Mouse (Mus musculus): ENCODE data around the gene Krt23. TPM values are rescaled to one million over a fixed set of nuclear protein-coding genes. Genes with fewer than 3 reads are reported as not detected.

Krt23 gene
- total RNA-seq, 2 experiments from 2014 or later, result not detected

- no peak for DNase-seq (ENCODE audit: low spot score)
Measured at GRCm38 (mm10) chr11:99454044-99454443, 38.9 kb downstream of the Krt23 start.

DNA sequence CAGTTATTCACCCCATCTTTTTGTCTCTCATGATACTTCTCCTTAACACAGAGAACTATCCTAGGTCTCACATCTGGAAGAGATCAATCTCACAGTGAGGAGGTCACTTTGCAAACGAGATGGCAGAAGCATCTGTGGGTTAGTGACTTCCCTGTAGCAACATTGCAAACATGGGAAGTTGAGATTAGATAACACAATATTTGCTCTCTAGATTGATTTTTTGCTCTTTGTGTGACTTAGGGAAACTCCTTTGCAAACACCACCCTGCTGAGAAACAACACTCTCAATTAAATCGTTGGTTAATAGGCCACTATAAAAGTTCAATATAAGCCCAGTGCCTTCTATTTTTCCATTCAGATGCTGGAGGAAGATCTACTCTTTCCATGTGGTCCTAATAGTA, 44.2 kb downstream of the Krt23 start:
- DNase-seq (ENCODE audit: low spot score), result no peak

DNA sequence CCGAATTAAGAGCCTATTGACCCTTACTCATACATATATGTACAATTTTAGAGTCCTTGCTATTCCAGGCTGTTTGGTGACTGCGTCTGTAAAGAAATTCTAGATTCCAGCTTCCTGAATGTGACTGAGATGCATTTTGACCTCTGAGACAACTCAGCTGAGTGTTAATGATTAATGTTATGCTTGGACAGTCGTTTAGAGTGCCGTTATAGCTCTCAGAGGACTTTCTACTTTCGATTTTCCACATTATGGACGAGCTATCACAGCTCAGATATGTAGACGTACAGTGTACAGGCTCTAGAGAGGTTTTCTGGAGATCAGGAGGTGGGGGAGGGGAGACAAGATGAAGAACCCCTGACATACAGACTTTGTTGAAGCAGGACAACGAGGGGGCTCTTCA, 51.7 kb downstream of the Krt23 start:
- no peak for DNase-seq (ENCODE audit: low spot score)

GRCm38 (mm10) chr11:99439465-99439864, 53.5 kb downstream of the Krt23 start:
- no peak for DNase-seq (ENCODE audit: low spot score)

GRCm38 (mm10) chr11:99437972-99438371, 55.0 kb downstream of the Krt23 start, which contains the start of gene Krt20:
TSS of gene Krt20 (minus strand) at chr11:99438150.
- no peak for DNase-seq (ENCODE audit: low spot score)

GRCm38 (mm10) chr11:99436625-99437024, 56.3 kb downstream of the Krt23 start:
- no peak for DNase-seq (ENCODE audit: low spot score)

GRCm38 (mm10) chr11:99430670-99431069, 62.3 kb downstream of the Krt23 start:
- no peak for DNase-seq (ENCODE audit: low spot score)

Other genes with a start within 250 kb of the Krt23 start
- 1 to 10 TPM; 2.4 TPM for gene Krt222, start 249.1 kb downstream of the Krt23 start, total RNA-seq (2021)
- gene Krt24, start 207.9 kb downstream of the Krt23 start, total RNA-seq (2021), result not detected
- gene Krt25, start 170.2 kb downstream of the Krt23 start, total RNA-seq (2021), result under 1 TPM in 1 of 2 experiments, not detected in 1; 0.18 TPM
- not detected for gene Krt26, start 155.2 kb downstream of the Krt23 start, total RNA-seq (2021)
- gene Krt27, start 142.0 kb downstream of the Krt23 start, total RNA-seq (2021), result not detected
- not detected for gene Krt28, start 118.2 kb downstream of the Krt23 start, total RNA-seq (2021)
- 1 to 10 TPM; 2.6 to 3.1 TPM for gene Krt10, start 103.8 kb downstream of the Krt23 start, total RNA-seq (2021)
- gene Krt12, start 70.9 kb downstream of the Krt23 start, total RNA-seq (2021), result not detected
- under 1 TPM in 1 of 2 experiments, not detected in 1; 0.14 TPM for gene Krt20, start 55.0 kb downstream of the Krt23 start, total RNA-seq (2021)
- gene Krt39, start 28.2 kb upstream of the Krt23 start, total RNA-seq (2021), result not detected
- not detected for gene Krt40, start 50.0 kb upstream of the Krt23 start, total RNA-seq (2021)
- under 1 TPM in 1 of 2 experiments, not detected in 1; 0.32 TPM for gene Krtap3-3, start 57.7 kb upstream of the Krt23 start, total RNA-seq (2021)
- not detected for gene Krtap3-2, start 63.7 kb upstream of the Krt23 start, total RNA-seq (2021)
- not detected for gene Gm11939, start 66.3 kb upstream of the Krt23 start, total RNA-seq (2021)
- gene Krtap3-1, start 73.5 kb upstream of the Krt23 start, total RNA-seq (2021), result not detected
- not detected for gene Krtap1-5, start 87.9 kb upstream of the Krt23 start, total RNA-seq (2021)
- gene Krtap1-4, start 90.5 kb upstream of the Krt23 start, total RNA-seq (2021), result not detected
- gene Krtap1-3, start 98.2 kb upstream of the Krt23 start, total RNA-seq (2021), result not detected
- gene Krtap9-3, start 105.0 kb upstream of the Krt23 start, total RNA-seq (2021), result not detected
- not detected for gene Gm11938, start 110.2 kb upstream of the Krt23 start, total RNA-seq (2021)
- gene Gm11937, start 117.1 kb upstream of the Krt23 start, total RNA-seq (2021), result not detected
- gene Krtap2-4, start 121.7 kb upstream of the Krt23 start, total RNA-seq (2021), result not detected
- not detected for gene Gm11562, start 127.3 kb upstream of the Krt23 start, total RNA-seq (2021)
- gene Krtap4-1, start 135.1 kb upstream of the Krt23 start, total RNA-seq (2021), result not detected
- gene Krtap4-2, start 141.9 kb upstream of the Krt23 start, total RNA-seq (2021), result not detected
- gene Krtap4-7, start 151.0 kb upstream of the Krt23 start, total RNA-seq (2021), result not detected
- not detected for gene Gm11555, start 157.1 kb upstream of the Krt23 start, total RNA-seq (2021)
- not detected for gene Gm11563, start 165.8 kb upstream of the Krt23 start, total RNA-seq (2021)
- gene Krtap4-6, start 172.8 kb upstream of the Krt23 start, total RNA-seq (2021), result not detected
- not detected for gene Gm14190, start 197.6 kb upstream of the Krt23 start, total RNA-seq (2021)
- gene Gm14180, start 241.2 kb upstream of the Krt23 start, total RNA-seq (2021), result not detected

All from gastrocnemius, adult 18-20 months (tissue).